Mouse (Mus musculus): ENCODE results near the gene Nlrp6. TPM values are rescaled to one million over a fixed set of nuclear protein-coding genes. Genes with fewer than 3 reads are reported as not detected.

Gene Nlrp6
- polyA plus RNA-seq, 1 experiment from 2014 or later = 52.8 TPM

GRCm38 (mm10) chr7:140919911-140920310 lies 791 bp upstream of the Nlrp6 start:
- peaks cover 3% of the 10 kb centered on the region; the same call in 1 of the 2 replicates for H3K36me3 ChIP-seq (ENCODE audit: control insufficient read depth, insufficient read depth)
- WGBS = 29% methylated on average over 4 of the region's 4 CpGs
- peaks cover 6% of the 10 kb centered on the region; the same call in 1 of the 2 replicates for H3K27me3 ChIP-seq (replicated peaks; ENCODE audit: control insufficient read depth, insufficient read depth, low read length)
- H3K4me1 ChIP-seq (replicated peaks; ENCODE audit: control insufficient read depth, insufficient read depth, low read length) = peaks cover 11% of the 10 kb centered on the region; the same call in 1 of the 2 replicates
- H3K4me3 ChIP-seq (ENCODE audit: low read depth, low read length) = no peak overlapping the region
- H3K4me2 ChIP-seq (replicated peaks; ENCODE audit: low read depth) = 0 out of 2 replicates have a peak overlapping the region, but pooled peaks have one; percentile 14
- no peaks in the 10 kb centered on the region for H3K9me3 ChIP-seq (ENCODE audit: control insufficient read depth)
- no peak overlapping the region for H3K9ac ChIP-seq (ENCODE audit: low read depth, low read length)
- TF ChIP-seq CTCF (IDR thresholded peaks at IDR 0.05; ENCODE audit: low read depth) = no peak
- no peak for ATAC-seq
- H3K27ac ChIP-seq (ENCODE audit: low read depth, low read length) = peak overlapping the region; percentile 68

- Histone ChIP-seq H3K27me3 (replicated peaks; ENCODE audit: control insufficient read depth, insufficient read depth, low read length) (peaks cover 6% of the 10 kb centered on the region; the same call in 1 of the 2 replicates), H3K4me3 (ENCODE audit: low read depth, low read length) (peak overlapping the region; percentile 50), H3K4me1 (replicated peaks; ENCODE audit: control insufficient read depth, insufficient read depth, low read length) (peaks cover 6% of the 10 kb centered on the region; the same call in 1 of the 2 replicates), H3K4me2 (replicated peaks; ENCODE audit: low read depth) (peak overlapping the region; percentile 76), H3K9me3 (ENCODE audit: control insufficient read depth) (no peaks in the 10 kb centered on the region), H3K9ac (ENCODE audit: low read depth, low read length) (peak overlapping the region; percentile 50), H3K27ac (ENCODE audit: low read depth, low read length) (peak overlapping the region; percentile 86), H3K36me3 (ENCODE audit: control insufficient read depth, insufficient read depth) (peaks cover 17% of the 10 kb centered on the region)
- no peak for ATAC-seq
- no peak for TF ChIP-seq CTCF (IDR thresholded peaks at IDR 0.05; ENCODE audit: low read depth)
- 20% methylated on average over 22 of the region's 22 CpGs for WGBS
These were observed 698 bp downstream of the Nlrp6 start for GRCm38 (mm10) chr7:140921225-140921975.

GRCm38 (mm10) chr7:140922398-140923069 lies 1.8 kb downstream of the Nlrp6 start:
- H3K4me2 ChIP-seq (replicated peaks; ENCODE audit: low read depth) = peak overlapping the region; percentile 76
- H3K9me3 ChIP-seq (ENCODE audit: control insufficient read depth) = no peaks in the 10 kb centered on the region
- peak overlapping the region; percentile 50 for H3K4me3 ChIP-seq (ENCODE audit: low read depth, low read length)
- under 1% methylated on average over 49 of the region's 49 CpGs for WGBS
- peaks cover 6% of the 10 kb centered on the region; the same call in 1 of the 2 replicates for H3K27me3 ChIP-seq (replicated peaks; ENCODE audit: control insufficient read depth, insufficient read depth, low read length)
- TF ChIP-seq CTCF (IDR thresholded peaks at IDR 0.05; ENCODE audit: low read depth) = 0 out of 2 replicates have a peak, but pooled peaks have one; percentile 0
- peak overlapping the region; percentile 86 for H3K27ac ChIP-seq (ENCODE audit: low read depth, low read length)
- peak; percentile 23 for ATAC-seq
- peaks cover 27% of the 10 kb centered on the region for H3K36me3 ChIP-seq (ENCODE audit: control insufficient read depth, insufficient read depth)
- H3K9ac ChIP-seq (ENCODE audit: low read depth, low read length) = peak overlapping the region; percentile 40
- H3K4me1 ChIP-seq (replicated peaks; ENCODE audit: control insufficient read depth, insufficient read depth, low read length) = peaks cover 6% of the 10 kb centered on the region; the same call in 1 of the 2 replicates

GRCm38 (mm10) chr7:140923070-140923775 lies 2.5 kb downstream of the Nlrp6 start:
- H3K36me3 ChIP-seq (ENCODE audit: control insufficient read depth, insufficient read depth) = peaks cover 34% of the 10 kb centered on the region
- TF ChIP-seq CTCF (IDR thresholded peaks at IDR 0.05; ENCODE audit: low read depth) = no peak
- WGBS = 16% methylated on average over 30 of the region's 30 CpGs
- no peak overlapping the region; the same call in 1 of the 2 replicates for H3K27ac ChIP-seq (ENCODE audit: low read depth, low read length)
- peak overlapping the region; percentile 40; the same call in 1 of the 2 replicates for H3K9ac ChIP-seq (ENCODE audit: low read depth, low read length)
- no peaks in the 10 kb centered on the region for H3K9me3 ChIP-seq (ENCODE audit: control insufficient read depth)
- peak overlapping the region; percentile 76 for H3K4me2 ChIP-seq (replicated peaks; ENCODE audit: low read depth)
- H3K27me3 ChIP-seq (replicated peaks; ENCODE audit: control insufficient read depth, insufficient read depth, low read length) = peaks cover 6% of the 10 kb centered on the region; the same call in 1 of the 2 replicates
- no peak for ATAC-seq
- H3K4me1 ChIP-seq (replicated peaks; ENCODE audit: control insufficient read depth, insufficient read depth, low read length) = peaks cover 6% of the 10 kb centered on the region; the same call in 1 of the 2 replicates
- peak overlapping the region; percentile 50 for H3K4me3 ChIP-seq (ENCODE audit: low read depth, low read length)

GRCm38 (mm10) chr7:140927181-140927580 lies 6.5 kb downstream of the Nlrp6 start:
- H3K4me3 ChIP-seq (ENCODE audit: low read depth, low read length) = no peak overlapping the region
- peaks cover 3% of the 10 kb centered on the region; the same call in 1 of the 2 replicates for H3K4me1 ChIP-seq (replicated peaks; ENCODE audit: control insufficient read depth, insufficient read depth, low read length)
- ATAC-seq = no peak
- H3K27ac ChIP-seq (ENCODE audit: low read depth, low read length) = no peak overlapping the region
- H3K9me3 ChIP-seq (ENCODE audit: control insufficient read depth) = no peaks in the 10 kb centered on the region
- peaks cover 47% of the 10 kb centered on the region for H3K36me3 ChIP-seq (ENCODE audit: control insufficient read depth, insufficient read depth)
- no peak overlapping the region for H3K4me2 ChIP-seq (replicated peaks; ENCODE audit: low read depth)
- TF ChIP-seq CTCF (IDR thresholded peaks at IDR 0.05; ENCODE audit: low read depth) = no peak
- H3K27me3 ChIP-seq (replicated peaks; ENCODE audit: control insufficient read depth, insufficient read depth, low read length) = peaks cover 2% of the 10 kb centered on the region; the same call in 1 of the 2 replicates
- 77% methylated on average over 6 of the region's 6 CpGs for WGBS
- H3K9ac ChIP-seq (ENCODE audit: low read depth, low read length) = no peak overlapping the region
